Mouse (Mus musculus) v-Abl transformed pro-B cells (cell line): ENCODE data around the gene Olfr644.

Source experiments
- in situ Hi-C, 2 experiments: fragments of 400-800 bp; cut with MboI; formaldehyde crosslinking; loops; one replicate each; pipeline ENCODE4 v1.15.1; 2025; ENCODE audit not compliant: unreplicated experiment in 2 of 2

Olfr644 gene

GRCm38 (mm10) chr7:104071769-104072168 lies at the start of gene Olfr644:
Olfr644 (minus strand) TSS chr7:104071869.
- in situ Hi-C loops = no loop called here

GRCm38 (mm10) chr7:104104757-104104972 lies 33.0 kb upstream of the Olfr644 start, which contains the start of gene Olfr646:
Olfr646 (plus strand) TSS chr7:104104873.
- in situ Hi-C loops = no loop called here

GRCm38 (mm10) chr7:104103913-104104756 lies 32.5 kb upstream of the Olfr644 start:
- in situ Hi-C loops = no loop called here

DNA sequence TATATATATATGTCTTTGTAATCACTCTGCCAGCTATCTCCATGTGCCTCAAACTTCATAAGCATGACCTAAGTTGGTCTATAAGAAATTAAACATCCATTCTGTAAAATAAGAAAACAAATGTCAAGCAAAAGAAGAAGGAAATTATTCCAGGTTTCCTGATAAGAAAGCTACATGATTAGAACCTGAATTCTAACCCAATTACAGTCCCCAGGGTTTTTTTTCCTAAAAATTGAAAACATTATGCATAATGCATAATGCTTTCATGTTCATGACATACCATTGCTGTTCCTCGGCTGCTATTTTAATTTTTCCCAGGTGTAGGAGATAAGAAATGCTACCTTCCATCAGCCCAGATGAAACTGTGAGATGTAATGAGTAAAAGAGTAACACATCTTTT lies 13.7 kb upstream of the Olfr644 start, which contains the start of gene Olfr645:
TSS of gene Olfr645 (minus strand) at position 101 of the 400 bp plus-strand sequence.
- in situ Hi-C loops = no loop called here

GRCm38 (mm10) chr7:104061345-104061744 lies 10.3 kb downstream of the Olfr644 start, which contains the start of gene 4930516K23Rik:
4930516K23Rik (minus strand) TSS chr7:104061445.
- in situ Hi-C loops = no loop called here

DNA sequence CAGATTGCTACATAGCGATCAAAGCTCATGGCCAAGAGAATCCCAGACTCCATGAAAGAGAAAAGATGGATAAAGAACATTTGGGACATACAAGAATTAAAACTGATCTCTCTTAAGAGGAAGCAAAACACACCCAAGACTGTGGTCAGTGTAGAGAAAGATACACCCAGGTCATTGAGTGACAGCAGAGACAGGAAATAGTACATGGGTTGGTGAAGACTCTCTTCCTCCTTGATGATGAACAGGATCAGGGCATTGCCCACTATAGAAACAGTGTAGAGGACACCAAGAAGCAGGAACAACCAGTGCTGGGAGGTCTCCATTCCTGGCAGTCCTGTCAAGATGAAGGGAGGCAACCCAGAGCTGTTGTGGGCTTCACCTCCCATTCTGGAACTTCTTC lies 12.5 kb downstream of the Olfr644 start:
- in situ Hi-C loops = no loop called here

DNA sequence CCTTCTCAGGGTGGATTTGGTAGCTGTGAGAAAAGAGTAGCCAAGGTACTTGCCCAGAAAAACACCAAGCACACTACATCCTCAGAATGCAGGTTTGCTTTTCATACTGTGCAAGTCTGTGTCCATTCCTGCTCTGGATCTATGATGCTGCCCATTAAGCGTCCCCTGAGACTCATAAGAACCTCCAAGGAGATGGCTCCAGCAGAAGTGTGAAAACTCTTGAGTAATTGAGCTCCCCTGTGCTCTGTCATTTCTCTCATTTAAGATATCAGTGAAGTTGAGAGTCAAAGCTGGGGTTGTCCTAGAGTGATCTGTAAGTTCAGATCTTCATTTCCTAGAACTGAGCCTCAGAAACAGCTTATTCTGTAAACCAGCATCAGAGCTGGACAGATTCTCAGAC lies 19.1 kb downstream of the Olfr644 start, which contains the start of gene Olfr642:
TSS of gene Olfr642 (minus strand) at position 101 of the 400 bp plus-strand sequence.
- in situ Hi-C loops = no loop called here

- in situ Hi-C loops = no loop called here
Observed at GRCm38 (mm10) chr7:104050745-104051144, 20.9 kb downstream of the Olfr644 start.

DNA sequence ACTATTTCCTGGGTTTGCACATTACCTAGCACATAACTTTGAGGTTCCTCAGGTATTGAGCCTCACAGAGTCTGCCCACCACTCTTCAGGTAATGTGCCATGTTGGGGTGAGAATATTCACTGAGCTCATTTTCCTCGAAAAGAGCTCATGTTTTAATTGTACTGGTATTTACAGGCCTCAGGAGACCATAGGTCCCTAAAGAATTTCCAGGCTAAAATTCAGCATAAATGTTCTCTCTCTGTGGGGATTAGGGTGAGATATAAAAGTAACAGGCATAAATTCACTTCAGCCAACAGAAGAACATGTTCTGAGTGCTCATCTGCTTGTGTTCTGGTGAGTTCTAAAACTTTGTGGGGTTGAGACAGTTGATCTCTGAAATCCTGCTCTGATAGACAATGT lies 36.5 kb downstream of the Olfr644 start, which contains the start of gene Olfr641:
TSS of gene Olfr641 (plus strand) at position 301 of the 400 bp plus-strand sequence.
- in situ Hi-C loops = no loop called here

DNA sequence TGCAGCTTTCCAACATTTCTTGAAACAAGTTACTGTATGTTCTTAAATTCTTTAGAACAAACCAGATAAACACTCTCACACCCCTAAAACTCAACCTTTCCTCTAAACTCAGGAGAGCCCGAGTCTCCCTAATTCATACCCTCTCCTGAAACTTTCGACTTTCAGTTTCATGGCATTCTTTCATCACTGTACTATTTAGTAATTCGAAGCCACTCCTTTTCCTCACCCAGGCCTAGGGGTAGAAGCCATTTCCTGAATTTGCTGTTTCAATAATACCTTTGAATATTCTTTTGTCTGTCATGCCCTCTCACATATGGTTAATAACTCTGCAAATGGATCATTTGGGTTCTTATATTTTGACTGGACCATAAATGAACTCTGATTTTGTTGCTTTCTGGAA lies 44.7 kb downstream of the Olfr644 start:
- in situ Hi-C loops = no loop called here

- in situ Hi-C loops = no loop called here
Observed at GRCm38 (mm10) chr7:104025473-104025872, 46.2 kb downstream of the Olfr644 start, which contains the start of gene Olfr640. Olfr640 (minus strand) TSS chr7:104025573.

- in situ Hi-C loops = no loop called here
Observed at GRCm38 (mm10) chr7:104021651-104022050, 50.0 kb downstream of the Olfr644 start.

DNA sequence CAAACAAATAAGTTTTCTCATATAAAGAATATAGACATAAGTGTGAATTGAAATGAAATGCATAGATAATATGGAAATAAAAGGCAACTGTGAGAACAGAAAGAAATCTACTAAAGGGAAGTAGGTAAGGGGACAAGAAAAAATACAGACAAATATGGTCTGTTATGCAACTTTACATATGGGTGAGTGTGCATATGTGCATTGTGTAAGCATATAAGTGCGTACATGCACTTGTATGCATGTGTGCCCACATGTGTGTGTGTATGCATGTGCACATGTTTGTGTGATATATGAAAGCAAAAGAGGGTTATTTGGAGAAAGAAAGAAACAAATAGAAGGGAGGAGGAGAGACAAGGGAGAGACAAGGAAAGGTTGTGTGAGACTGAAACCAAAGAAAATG lies 52.7 kb downstream of the Olfr644 start:
- in situ Hi-C loops = no loop called here

- in situ Hi-C loops = no loop called here
Observed at GRCm38 (mm10) chr7:104017203-104017602, 54.5 kb downstream of the Olfr644 start, which contains the start of gene Olfr639. Olfr639 (minus strand) TSS chr7:104017303.
